Mouse (Mus musculus): ENCODE measurements around the gene Olfr1378.
A peak's percentile ranks its signal among the peaks of the same experiment; 100 is the strongest.

Gene Olfr1378

GRCm38 (mm10) chr11:50966230-50966629 lies at the start of gene Olfr1378:
TSS of gene Olfr1378 (plus strand) at chr11:50966530.
- no peak for DNase-seq (ENCODE audit: low spot score)

- no peak for DNase-seq (ENCODE audit: low spot score)
Measured at GRCm38 (mm10) chr11:50930469-50931014, 35.8 kb upstream of the Olfr1378 start.

GRCm38 (mm10) chr11:50931021-50931420 lies 35.3 kb upstream of the Olfr1378 start:
- peak; percentile 3 for DNase-seq (ENCODE audit: low spot score)

- DNase-seq (ENCODE audit: low spot score) = peak; percentile 86
Measured at GRCm38 (mm10) chr11:50931451-50931866, 34.9 kb upstream of the Olfr1378 start, which contains the start of gene Zfp354b. TSS of gene Zfp354b (minus strand) at chr11:50931633.

GRCm38 (mm10) chr11:50932040-50932439 lies 34.3 kb upstream of the Olfr1378 start:
- DNase-seq (ENCODE audit: low spot score) = no peak

- DNase-seq (ENCODE audit: low spot score) = no peak
Measured at GRCm38 (mm10) chr11:50938435-50938834, 27.9 kb upstream of the Olfr1378 start.

GRCm38 (mm10) chr11:50939621-50940366 lies 26.5 kb upstream of the Olfr1378 start:
- DNase-seq (ENCODE audit: low spot score) = peak; percentile 22

- no peak for DNase-seq (ENCODE audit: low spot score)
Measured at GRCm38 (mm10) chr11:50942386-50942785, 23.9 kb upstream of the Olfr1378 start.

- no peak for DNase-seq (ENCODE audit: low spot score)
Measured at GRCm38 (mm10) chr11:50943506-50943905, 22.8 kb upstream of the Olfr1378 start, which contains the start of gene 4933414I15Rik. TSS of gene 4933414I15Rik (minus strand) at chr11:50943765.

GRCm38 (mm10) chr11:50952290-50952689 lies 14.0 kb upstream of the Olfr1378 start:
- DNase-seq (ENCODE audit: low spot score) = no peak

- no peak for DNase-seq (ENCODE audit: low spot score)
Measured at GRCm38 (mm10) chr11:50953665-50954064, 12.7 kb upstream of the Olfr1378 start, which contains the start of gene Prop1. TSS of gene Prop1 (minus strand) at chr11:50953765.

GRCm38 (mm10) chr11:50964886-50965285 lies 1.4 kb upstream of the Olfr1378 start:
- no peak for DNase-seq (ENCODE audit: low spot score)

GRCm38 (mm10) chr11:50977216-50977615 lies 10.9 kb downstream of the Olfr1378 start:
- no peak for DNase-seq (ENCODE audit: low spot score)

- DNase-seq (ENCODE audit: low spot score) = no peak
Measured at GRCm38 (mm10) chr11:50981667-50982066, 15.3 kb downstream of the Olfr1378 start, which contains the start of gene Olfr1377. TSS of gene Olfr1377 (plus strand) at chr11:50981967.

- no peak for DNase-seq (ENCODE audit: low spot score)
Measured at GRCm38 (mm10) chr11:51003296-51003695, 37.0 kb downstream of the Olfr1378 start, which contains the start of gene Olfr51. TSS of gene Olfr51 (plus strand) at chr11:51003596.

- DNase-seq (ENCODE audit: low spot score) = no peak
Measured at GRCm38 (mm10) chr11:51011821-51012220, 45.5 kb downstream of the Olfr1378 start.

GRCm38 (mm10) chr11:51013936-51014335 lies 47.6 kb downstream of the Olfr1378 start, which contains the start of gene Olfr54:
TSS of gene Olfr54 (plus strand) at chr11:51014236.
- DNase-seq (ENCODE audit: low spot score) = no peak

GRCm38 (mm10) chr11:51016341-51016740 lies 50.0 kb downstream of the Olfr1378 start:
- no peak for DNase-seq (ENCODE audit: low spot score)

Measured in yolk sac, embryonic 10.5 days (tissue).